Mouse (Mus musculus) layer of hippocampus, postnatal 14 days (tissue): ENCODE results near the gene Fars2. TPM values are rescaled to one million over a fixed set of nuclear protein-coding genes. Genes with fewer than 3 reads are reported as not detected.
A peak's percentile ranks its signal among the peaks of the same experiment; 100 is the strongest.
"Not testable (repeated sequence)": the region's sequence is repeated elsewhere in the genome, so short reads cannot be mapped to it uniquely, and the experiment has no call there.

Source experiments
- DNase-seq, 2 experiments: peaks; one replicate each; pipeline ENCODE4 v3.0.0; 2021 to 2022; ENCODE audit warnings: low spot score in 2 of 2, mixed read lengths in 1 of 2
- total RNA-seq, 2 experiments: library from RNA; stranded (reverse); gene quantifications; 2 replicates each; pipeline ENCODE4 v1.2.3; 2021

The Fars2 gene
- total RNA-seq, 2 experiments from 2014 or later, result 30.2 to 37.4 TPM

DNA sequence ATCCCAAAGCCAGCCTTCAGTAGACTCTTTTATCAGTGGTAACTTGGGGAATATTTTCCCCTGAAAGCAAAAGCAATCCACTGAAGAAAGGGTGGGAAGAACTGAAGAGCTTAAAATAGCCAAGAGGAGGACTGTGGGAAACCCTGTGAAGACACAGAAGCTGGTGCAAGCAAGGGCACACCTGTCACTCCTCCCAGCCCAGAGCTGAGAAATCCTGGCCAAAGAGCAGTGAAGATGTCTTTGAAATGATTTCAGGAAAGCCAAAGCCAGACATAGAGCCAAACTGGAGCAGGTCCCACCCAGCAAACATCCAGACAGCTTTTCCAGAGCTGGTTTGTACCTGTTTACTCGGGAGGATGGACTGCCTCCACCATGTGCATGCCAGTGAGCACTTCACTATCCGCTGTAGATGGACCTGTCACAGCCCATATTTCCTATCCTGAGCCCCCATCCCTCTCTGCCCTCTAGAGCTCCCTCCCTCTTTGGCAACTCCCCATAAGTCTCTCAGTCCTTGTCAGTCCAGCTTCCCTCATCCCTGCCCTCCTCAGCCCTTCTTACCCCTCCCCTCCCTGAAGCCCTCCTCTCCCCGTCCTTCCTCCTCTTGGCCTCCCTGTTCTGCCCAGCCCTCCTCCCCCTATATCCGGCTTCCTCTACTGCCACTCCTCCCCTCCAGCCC lies 327.7 kb downstream of the Fars2 start:
- no peak for DNase-seq

DNA sequence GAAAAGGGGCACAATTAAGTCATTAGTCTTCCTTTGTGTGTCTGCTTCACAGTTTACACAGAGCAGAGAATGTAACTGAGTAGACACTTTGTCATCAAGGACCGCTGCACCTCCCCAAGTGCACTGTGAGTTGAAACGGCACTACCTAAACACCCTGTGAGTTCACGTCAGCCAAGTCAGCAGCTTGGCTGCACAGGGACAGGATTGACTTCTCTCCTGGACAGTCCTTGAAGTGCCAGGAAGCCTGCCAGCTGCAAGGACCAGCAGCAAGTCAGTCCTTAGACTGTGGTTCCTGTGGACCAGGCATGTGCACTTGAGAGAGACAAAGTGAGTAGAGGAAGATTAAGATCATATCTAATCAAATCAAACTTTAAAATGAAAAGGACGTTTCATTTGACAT lies 330.7 kb downstream of the Fars2 start:
- no peak for DNase-seq

DNA sequence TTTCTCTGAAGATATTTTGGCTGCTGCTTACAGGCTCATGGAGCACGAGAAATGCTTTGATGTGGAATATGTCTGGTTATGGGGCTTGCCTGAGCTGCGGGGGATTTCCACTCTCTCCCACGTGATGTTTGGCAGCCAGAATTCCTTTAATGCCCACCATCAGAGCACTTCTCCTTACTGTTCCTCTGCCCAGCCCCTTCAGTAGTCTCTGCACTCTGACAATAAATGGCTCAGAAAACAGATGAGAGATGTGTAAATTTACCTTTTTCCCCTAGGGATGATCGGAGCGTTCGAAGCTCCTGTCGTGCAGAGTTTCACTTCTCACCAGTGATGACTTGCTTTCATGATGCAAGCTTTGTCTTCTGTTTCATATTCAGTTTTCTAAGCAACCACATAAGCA lies 331.4 kb downstream of the Fars2 start:
- DNase-seq, result no peak

DNA sequence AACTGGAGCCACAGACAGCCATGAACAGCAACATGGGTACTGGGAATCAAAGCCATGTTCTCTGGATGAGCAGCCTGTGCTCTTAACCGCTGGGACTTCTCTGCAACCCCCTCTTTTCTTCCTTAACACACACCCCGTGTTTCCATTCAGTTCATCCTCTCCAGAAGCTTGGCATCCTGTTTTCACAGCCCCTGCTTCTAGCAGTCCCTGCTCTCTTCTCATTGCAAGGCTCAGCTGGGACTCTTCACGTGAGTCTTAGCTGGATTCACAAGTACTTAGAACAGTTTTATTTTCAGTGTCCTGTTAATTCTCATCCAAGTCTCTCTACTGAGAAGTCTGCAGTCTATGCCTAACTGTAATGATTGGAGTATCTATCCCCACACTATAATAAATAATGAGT lies 334.2 kb downstream of the Fars2 start:
- DNase-seq, result no peak

DNA sequence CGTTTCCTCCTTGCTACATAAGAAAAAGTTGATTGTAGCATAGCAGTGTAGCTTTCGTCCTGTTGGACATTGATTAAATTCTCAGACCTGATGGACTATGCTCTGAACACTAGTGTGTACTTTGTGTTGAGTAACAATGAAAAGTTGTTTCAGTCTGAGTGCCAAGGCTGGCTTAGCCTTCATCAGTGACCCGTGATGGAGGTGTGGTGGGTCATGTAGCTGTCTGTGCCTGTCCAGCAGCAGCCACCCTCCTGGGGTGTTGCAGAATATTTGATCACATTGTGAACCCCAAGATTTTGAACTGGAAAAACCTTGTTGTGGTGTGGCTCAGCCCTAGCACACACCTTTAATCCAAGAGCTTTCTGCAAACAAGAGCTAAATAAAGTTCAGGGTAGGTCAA lies 343.3 kb downstream of the Fars2 start:
- DNase-seq, result no peak

DNA sequence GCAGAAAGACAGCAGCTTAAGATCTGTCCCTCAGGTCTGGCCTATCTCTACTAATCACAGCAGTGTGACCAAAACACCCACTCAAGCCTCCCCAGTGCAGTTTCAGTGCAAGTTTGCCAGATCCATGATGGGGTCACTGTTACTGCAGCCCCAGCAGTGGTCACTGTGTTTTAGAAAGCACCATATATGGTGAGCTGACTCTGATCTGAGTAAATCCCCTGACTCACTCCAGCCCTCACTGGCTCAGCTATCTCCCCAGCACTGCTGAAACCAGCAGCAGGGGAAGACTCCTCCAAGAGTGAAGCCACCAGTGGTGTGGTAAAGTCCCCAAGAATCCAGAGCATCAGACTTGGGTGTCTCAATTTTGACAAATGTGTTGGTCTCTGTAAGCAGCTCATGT lies 346.5 kb downstream of the Fars2 start:
- DNase-seq, result no peak

DNA sequence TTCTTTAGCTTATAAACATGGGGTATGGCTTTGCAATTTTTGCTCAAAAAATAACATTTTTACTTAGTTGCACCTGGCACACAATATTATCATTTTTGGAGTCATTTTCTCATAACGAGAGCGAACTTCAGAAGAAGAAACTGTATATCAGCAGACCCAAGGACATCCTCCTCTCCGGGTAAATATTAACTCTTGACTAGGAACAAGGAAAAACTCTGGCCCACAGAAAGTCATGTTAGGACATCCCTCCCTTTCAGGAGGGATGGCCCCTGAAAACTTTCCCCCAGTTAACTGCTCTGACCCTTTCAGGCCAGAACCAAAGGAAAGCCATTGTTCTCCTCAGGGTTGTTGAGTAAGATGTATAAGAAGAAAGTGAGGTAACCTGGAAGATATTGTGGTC lies 348.9 kb downstream of the Fars2 start:
- not testable (repeated sequence) for DNase-seq

DNA sequence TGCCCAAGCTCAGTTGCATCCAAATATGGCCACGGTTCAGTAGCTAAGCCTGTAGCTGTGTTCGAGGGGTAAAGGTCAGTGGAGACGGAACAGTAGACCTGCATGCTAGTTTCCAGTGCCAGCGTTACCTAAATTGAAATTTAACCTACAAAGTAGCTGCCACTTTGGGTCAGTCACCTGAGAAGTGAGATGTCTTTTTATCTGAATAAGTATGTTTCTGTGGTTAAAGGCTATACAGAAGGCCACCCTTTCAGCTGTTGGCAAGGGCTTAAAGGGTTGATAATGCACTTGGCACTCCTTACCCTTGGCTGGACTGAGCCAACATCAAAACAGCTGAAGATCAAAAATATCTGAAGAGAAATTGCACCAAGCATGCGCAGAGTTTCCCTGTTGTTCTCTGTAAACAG lies 349.3 kb downstream of the Fars2 start:
- no peak for DNase-seq

DNA sequence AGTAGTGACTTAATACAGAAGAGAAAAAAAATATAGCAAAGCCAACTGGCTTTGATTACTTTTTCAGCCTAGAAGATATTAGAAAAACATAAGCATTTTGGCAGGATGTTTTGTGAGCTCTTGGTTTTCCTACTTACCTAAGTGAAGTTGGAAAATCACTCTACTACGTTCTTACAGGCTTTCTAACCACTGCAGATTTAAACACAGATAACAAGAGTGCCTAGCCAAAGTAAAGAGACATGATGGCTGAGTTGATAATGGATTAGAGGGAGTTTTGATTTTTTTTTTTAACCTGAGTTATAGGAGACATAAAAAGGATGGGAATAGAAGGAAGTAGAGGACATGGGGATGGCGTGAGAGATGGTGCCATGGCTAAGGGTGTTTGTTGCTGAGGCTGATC lies 350.6 kb downstream of the Fars2 start:
- DNase-seq, result no peak

DNA sequence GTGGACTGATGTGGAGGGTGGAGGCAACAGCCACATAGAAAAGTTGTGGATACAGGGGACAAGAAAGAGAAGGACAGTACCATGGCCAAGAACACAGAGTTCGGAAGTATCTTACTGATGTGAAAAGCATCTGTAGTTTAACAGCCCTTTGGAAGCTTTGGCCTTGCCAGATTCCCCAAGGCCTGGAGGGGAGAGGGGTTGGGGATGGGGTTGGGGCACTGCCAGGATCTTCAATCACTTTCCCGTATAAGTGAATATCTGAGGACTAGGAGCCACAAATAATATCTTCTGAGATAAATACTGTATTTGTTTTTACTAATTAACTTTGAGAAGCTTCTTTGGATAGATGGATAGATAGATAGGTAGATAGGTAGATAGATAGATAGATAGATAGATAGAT lies 351.8 kb downstream of the Fars2 start:
- no peak for DNase-seq

DNA sequence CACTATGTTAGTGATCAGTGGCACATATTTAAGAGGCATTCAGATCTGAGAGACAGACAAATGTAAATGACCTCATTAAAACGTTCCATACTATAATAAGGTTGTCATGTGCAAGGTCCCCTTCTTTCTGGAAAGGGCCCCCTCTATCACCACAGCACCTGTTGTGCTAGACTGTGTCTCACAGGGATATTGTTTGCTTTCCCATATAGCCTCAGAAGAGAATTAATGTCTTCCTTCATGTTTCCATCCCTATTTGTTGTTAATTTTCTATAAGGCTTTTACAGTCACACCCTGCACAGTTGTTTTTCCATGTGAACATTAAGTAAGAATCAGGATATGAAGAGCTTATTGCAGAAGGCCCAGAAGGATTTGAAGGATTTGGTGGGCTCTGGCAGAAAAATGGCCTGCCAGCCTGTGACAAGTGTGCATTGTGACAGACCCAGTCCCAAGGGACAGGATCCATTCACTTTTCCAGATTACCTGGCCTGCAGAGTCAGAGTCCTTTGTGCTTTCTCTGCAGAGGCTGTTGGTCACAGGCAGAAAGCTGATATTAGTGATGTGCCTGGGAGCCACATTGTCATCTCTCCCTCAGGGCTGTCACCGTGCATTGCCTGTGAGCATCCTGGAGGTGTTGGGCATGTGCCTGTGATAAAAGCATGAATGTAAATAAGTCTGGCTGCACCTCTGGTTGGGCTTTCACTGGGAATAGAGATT lies 352.4 kb downstream of the Fars2 start:
- no peak for DNase-seq

DNA sequence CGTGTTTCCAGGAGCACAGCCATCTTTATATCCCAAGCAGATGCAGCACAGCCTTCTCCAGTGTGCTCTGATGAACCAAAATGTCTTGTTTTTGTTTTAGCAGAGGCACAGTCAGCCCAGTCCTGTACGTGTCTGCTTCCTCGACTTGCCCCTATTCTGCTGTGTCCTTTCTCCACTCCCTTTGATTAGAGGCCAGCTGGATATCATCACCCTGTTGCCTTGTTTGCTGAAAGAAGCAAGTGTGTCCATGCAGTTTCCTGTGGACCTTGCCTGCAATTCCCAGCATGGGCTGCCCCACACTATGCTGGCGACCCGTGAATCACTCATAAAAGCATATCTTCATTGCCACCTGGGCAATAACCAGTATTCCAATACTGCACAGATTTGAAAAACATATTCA lies 360.4 kb downstream of the Fars2 start:
- DNase-seq, result no peak

DNA sequence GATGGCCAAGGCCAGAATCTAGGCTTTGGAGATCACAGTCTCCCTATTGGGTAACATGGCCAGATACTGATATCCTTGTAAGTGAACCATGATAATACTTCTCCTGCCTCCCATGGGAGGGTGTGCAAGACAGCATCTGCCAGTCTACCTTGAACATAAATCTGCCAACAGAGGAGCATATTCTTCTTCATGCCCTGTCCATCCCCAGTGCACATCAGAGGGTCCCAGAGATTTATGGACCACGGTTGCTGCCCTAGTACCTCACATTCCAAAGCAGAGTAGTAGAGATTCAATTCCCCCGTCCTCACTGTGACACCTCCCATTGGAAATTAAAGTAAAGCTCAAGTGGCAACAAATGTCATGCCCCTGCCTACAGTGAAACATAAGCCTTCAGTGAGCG lies 361.0 kb downstream of the Fars2 start:
- DNase-seq, result no peak

DNA sequence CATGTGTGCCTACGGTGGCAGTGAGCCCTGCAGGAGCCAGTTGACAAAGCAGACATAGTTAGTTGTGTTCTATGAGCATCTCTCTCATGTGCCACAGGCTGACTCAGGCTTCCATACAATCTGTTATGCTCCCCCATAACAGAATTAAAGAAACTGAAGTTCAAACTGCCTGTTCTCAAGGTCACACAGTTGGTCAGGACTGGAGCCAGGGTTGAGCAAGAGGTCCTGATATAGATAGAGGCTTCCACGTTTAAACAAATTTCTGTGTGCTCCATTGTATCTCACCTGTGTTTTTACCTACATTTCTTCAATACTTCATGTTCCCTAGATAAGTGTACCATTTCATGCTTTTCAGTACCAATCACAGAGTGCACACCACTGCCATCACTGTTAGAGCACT lies 362.9 kb downstream of the Fars2 start:
- DNase-seq, result no peak

DNA sequence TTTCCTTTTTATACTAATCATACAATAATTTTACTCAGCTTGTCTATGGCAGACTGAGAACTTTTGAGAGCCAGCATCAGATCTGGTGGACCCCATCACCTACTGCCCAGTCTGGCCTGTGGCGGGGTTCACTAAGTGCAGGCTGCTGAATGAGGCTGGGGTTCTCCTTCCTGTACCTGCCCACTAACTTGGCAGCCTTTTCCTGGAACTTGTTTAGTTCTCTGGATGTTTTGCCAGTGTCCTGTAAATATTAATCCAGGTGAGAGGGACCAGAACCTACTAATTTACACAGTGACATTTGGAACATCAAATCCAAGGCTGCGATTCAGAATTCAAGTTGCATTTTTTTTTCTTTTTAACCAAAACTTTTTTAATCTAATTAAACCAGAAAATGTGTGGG lies 367.2 kb downstream of the Fars2 start:
- DNase-seq, result no peak

DNA sequence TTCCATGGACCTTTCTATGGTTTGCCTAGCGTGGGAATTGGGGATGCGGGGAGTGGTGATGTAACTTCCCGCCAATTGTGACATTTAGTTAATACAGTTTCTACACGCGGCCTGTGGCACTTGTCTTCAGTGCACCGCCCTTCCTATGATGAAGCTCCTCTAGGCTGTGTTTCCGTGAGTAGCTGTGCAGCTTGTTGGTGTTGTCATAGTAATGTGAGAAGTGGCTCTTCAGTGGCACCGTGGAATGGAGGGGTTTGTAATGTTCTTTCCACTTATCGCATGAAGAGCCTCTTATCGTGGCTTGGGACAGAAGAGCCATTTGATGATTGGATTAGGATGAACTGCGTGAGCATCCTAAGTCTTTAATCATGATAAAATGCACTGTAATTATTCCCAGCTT lies 369.5 kb downstream of the Fars2 start:
- DNase-seq, result no peak

DNA sequence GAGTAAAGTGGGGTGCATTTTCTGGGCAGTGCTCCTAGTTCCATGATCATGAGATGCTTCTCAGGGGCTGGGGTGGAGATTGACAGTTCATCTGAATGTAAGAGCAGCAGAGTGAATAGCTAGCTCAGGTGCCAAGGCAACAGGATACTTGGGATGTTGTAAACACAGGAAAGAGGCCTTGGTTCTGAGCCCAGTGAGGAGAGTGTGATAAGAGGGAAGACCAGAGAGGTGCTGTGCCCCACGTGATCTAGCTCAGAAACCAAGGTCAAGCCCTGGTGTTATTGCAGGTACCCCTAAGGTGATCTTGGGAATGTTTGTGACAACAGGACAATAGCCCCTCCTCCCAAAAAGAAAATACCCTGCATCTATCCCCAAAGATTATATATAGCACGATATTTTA lies 372.2 kb downstream of the Fars2 start:
- no peak for DNase-seq

DNA sequence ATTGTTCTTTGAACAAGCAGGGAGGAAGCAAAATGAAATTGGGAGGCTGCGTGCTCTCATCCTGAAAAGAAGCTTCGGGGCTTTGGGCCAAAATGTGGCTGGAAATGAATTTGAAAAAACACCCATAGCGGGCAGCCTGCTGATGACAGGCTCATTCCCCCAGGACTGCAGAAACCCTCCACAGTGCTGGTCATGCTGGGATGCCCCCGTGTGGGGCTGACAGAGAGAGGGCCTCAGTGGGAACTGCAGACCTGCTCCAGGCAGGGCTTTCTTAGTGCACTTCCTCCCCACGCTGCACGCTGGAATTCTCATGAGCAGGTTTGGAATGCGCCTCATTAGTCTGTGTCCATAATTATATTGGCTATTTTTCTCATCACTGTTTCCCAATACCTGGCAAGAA lies 373.4 kb downstream of the Fars2 start:
- no peak for DNase-seq

DNA sequence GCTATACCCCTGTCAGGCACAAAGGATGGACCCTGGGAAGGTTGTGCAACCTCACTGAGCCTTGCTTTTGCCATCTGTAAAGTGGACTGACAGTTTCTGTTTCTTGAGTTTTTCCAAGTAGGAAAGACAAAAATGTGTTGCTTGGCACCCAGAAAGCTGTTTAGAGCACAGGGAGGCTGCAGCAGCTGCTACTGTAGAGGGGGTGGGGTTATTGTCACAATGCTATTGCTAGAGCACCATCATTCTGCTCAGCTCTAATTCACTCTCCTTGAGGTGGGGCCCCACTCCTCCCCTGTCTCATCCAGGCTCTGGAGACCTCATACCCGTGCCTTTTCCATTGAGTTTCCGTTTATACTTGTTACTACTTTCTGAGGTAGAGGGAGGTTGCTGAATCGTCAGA lies 375.2 kb downstream of the Fars2 start:
- DNase-seq, result peak in 1 of 2 experiments; percentile 47

DNA sequence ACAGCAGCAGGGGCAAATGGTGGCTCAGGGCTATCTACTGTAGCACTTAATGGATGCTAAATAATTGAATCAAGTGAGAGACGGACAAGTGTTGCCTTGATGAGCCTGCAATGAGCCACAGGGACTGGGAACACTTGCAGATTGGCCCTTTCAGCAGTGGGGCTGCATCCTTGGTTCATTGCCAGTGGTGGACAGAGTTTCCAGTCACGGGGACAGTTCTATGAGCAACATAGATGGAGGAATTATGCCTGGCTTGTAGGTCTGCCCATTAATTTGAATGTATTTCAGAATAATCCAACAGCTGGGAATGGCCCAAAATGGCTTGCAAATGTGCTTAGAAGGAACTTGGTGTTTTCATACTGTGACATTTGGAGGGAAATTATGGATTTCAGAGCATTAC lies 376.1 kb downstream of the Fars2 start:
- peak; percentile 39 to 71 for DNase-seq

DNA sequence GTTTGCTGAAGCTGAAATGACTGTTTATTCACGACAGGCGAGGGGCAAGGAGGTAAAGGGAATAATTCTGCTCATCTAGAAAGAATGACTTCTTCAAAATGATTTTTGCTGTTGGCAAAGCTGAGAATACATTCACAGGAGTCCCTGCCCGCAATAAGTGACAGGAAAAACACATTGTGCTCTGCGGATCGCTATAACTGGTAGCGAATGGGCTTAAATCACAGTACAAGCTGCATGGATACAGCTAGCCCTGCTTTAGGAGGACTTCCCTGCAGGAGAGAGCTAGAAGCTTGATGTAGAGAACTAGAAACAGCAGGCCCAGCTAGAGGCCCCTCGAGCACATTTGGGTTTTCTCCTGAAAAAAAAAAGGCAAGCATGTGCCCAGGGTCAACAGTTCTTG lies 376.6 kb downstream of the Fars2 start:
- DNase-seq, result peak in 1 of 2 experiments; percentile 55

DNA sequence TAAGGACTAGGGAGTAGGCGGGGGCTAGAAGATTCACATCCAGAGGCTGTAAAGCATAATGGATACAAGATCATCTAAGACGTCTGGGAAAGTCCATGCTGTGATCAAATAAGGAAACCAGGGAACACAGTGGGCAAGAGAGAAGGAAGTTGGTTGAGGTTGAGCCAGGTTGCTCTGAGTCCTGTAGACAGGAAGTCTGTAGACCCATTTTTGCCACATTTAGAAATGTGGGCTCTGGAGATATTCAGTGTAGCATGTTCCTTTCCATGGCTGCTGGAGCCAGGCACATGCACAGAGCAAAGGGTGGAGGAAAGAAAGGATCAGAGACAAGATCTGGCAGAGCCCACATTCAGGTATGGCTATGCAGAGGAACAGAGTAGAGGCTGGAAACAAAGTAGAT lies 378.8 kb downstream of the Fars2 start:
- DNase-seq, result no peak

DNA sequence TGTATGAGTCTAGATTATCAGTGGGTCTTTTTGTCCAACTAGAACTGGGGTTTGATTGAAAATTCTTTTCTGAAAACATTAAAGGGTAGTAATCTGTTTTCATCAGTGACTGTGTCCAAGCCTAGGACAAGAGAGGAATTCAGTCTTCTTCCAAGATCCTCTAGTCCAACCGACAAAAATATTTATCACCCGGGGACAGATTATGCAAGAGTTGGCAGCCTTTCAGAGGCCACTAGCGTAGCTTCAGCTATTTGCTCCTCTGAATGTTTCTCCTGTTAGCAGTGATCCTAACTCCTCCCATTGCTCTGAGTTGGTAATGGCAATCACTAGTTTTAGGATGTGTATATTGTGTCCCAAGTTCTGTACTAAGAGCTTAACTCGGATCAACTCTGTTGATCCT lies 380.1 kb downstream of the Fars2 start:
- DNase-seq, result no peak
